Mouse (Mus musculus): ENCODE measurements around the gene Cd5. TPM values are rescaled to one million over a fixed set of nuclear protein-coding genes. Genes with fewer than 3 reads are reported as not detected.
A peak's percentile ranks its signal among the peaks of the same experiment; 100 is the strongest.

Gene Cd5
- total RNA-seq, 2 experiments from 2014 or later = 0.38 TPM; not detected in 1

- no peak for DNase-seq (ENCODE audit: low spot score in 2 of 2)
Measured at GRCm38 (mm10) chr19:10707087-10707875, 31.5 kb downstream of the Cd5 start.

- DNase-seq (ENCODE audit: low spot score in 2 of 2) = no peak
Measured at GRCm38 (mm10) chr19:10703470-10703869, 35.3 kb downstream of the Cd5 start.

- DNase-seq (ENCODE audit: low spot score in 2 of 2) = no peak
Measured at GRCm38 (mm10) chr19:10702125-10702524, 36.7 kb downstream of the Cd5 start.

- DNase-seq (ENCODE audit: low spot score in 2 of 2) = no peak
Measured at GRCm38 (mm10) chr19:10701013-10701726, 37.6 kb downstream of the Cd5 start.

- no peak for DNase-seq (ENCODE audit: low spot score in 2 of 2)
Measured at GRCm38 (mm10) chr19:10699851-10700250, 39.0 kb downstream of the Cd5 start.

- no peak for DNase-seq (ENCODE audit: low spot score in 2 of 2)
Measured at GRCm38 (mm10) chr19:10698131-10698991, 40.4 kb downstream of the Cd5 start.

- DNase-seq (ENCODE audit: low spot score in 2 of 2) = no peak
Measured at GRCm38 (mm10) chr19:10695801-10696200, 43.0 kb downstream of the Cd5 start.

GRCm38 (mm10) chr19:10693926-10694682 is 44.7 kb downstream of the Cd5 start:
- no peak for DNase-seq (ENCODE audit: low spot score in 2 of 2)

GRCm38 (mm10) chr19:10692361-10692760 is 46.4 kb downstream of the Cd5 start:
- DNase-seq (ENCODE audit: low spot score in 2 of 2) = no peak

- DNase-seq (ENCODE audit: low spot score in 2 of 2) = no peak
Measured at GRCm38 (mm10) chr19:10691660-10692059, 47.1 kb downstream of the Cd5 start.

GRCm38 (mm10) chr19:10691121-10691520 is 47.7 kb downstream of the Cd5 start:
- DNase-seq (ENCODE audit: low spot score in 2 of 2) = no peak

- DNase-seq (ENCODE audit: low spot score in 2 of 2) = peak in 1 of 2 experiments; percentile 24
Measured at GRCm38 (mm10) chr19:10690336-10690735, 48.5 kb downstream of the Cd5 start.

GRCm38 (mm10) chr19:10689470-10690166 is 49.2 kb downstream of the Cd5 start:
- DNase-seq (ENCODE audit: low spot score in 2 of 2) = peak in 1 of 2 experiments; percentile 20

GRCm38 (mm10) chr19:10688537-10689352 is 50.1 kb downstream of the Cd5 start, which contains the start of gene Vps37c:
Vps37c (plus strand) TSS chr19:10688735.
- peak; percentile 93 to 96 for DNase-seq (ENCODE audit: low spot score in 2 of 2)

- DNase-seq (ENCODE audit: low spot score in 2 of 2) = no peak
Measured at GRCm38 (mm10) chr19:10685727-10686126, 53.1 kb downstream of the Cd5 start.

GRCm38 (mm10) chr19:10685081-10685480 is 53.7 kb downstream of the Cd5 start:
- DNase-seq (ENCODE audit: low spot score in 2 of 2) = no peak

GRCm38 (mm10) chr19:10681571-10681970 is 57.2 kb downstream of the Cd5 start:
- DNase-seq (ENCODE audit: low spot score in 2 of 2) = no peak

- no peak for DNase-seq (ENCODE audit: low spot score in 2 of 2)
Measured at GRCm38 (mm10) chr19:10678772-10679067, 60.1 kb downstream of the Cd5 start.
